7 mouse cellular contexts compared by ENCODE assay signal in the genomic region with DNA sequence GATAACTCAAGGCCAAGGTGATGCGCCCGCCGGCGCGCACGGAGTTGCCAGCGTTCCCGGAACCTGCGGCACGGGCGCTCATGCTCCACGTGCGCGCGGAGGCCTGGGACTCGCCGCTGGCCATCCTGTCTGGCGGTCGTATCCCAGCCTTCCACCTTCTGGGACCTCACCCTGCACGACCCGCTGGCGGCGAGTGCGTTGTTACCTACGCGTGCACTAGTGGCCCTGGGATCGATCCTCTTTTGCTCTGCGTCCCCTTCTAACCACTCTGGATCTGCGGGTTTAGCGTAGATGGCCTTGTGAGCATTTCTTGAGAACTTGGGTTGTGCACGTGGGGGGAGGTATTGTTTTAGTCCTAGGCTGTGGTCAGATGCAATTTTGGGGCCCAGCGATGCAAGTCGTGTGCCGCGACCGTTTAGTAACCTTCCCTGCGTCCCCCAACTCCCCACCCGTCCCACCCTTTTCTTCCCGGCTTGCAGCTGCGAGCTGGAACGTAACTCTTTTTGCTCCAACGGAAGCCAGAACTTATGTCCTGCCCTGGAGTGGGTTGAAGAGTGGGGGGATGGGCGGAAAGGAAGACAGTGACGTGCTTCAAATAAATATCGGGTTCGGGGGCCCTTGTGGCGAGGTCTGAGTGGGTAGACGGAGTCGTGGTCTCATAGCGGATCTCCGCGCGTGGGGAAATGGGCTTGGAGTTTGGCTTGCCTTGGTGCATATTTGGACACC. TPM values are rescaled to one million over a fixed set of nuclear protein-coding genes. Genes with fewer than 3 reads are reported as not detected.
A peak's percentile ranks its signal among the peaks of the same experiment; 100 is the strongest.
DNase-seq lines count a peak whose midpoint lies in the region; ATAC-seq and TF ChIP-seq lines count a peak whose summit lies in the region.

No protein-coding gene starts in this region.

- H3K4me2 ChIP-seq in heart, embryonic 16.5 days (ENCODE audit: low read depth, low read length): peak overlapping the region; percentile 89
- H3K4me2 ChIP-seq in limb, embryonic 13.5 days (replicated peaks): peak overlapping the region; percentile 82
- H3K4me2 ChIP-seq in midbrain, embryonic 16.5 days (ENCODE audit: low read length): peak overlapping the region; percentile 74
- H3K4me2 ChIP-seq in stomach, postnatal 0 days (replicated peaks; ENCODE audit: low read depth): peak overlapping the region; percentile 80

- peak overlapping the region; percentile 89 for H3K9ac ChIP-seq in heart, embryonic 16.5 days (ENCODE audit: low read length)
- peak overlapping the region; percentile 94 for H3K9ac ChIP-seq in limb, embryonic 13.5 days
- H3K9ac ChIP-seq in midbrain, embryonic 16.5 days (ENCODE audit: low read depth, low read length): peak overlapping the region; percentile 64
- peak overlapping the region; percentile 80 for H3K9ac ChIP-seq in stomach, postnatal 0 days (ENCODE audit: low read length)

- H3K4me1 ChIP-seq in heart, embryonic 16.5 days (ENCODE audit: control insufficient read depth, insufficient read depth, low read length): peaks cover 30% of the 10 kb centered on the region
- H3K4me1 ChIP-seq in limb, embryonic 13.5 days: peaks cover 43% of the 10 kb centered on the region
- H3K4me1 ChIP-seq in midbrain, embryonic 16.5 days (ENCODE audit: control insufficient read depth, insufficient read depth, low read length): peaks cover 7% of the 10 kb centered on the region; the same call in 1 of the 2 replicates
- H3K4me1 ChIP-seq in stomach, postnatal 0 days (replicated peaks; ENCODE audit: control insufficient read depth, insufficient read depth): no peaks in the 10 kb centered on the region; the same call in 1 of the 2 replicates

- TF ChIP-seq EP300 in stomach, postnatal 0 days (optimal IDR thresholded peaks at IDR 0.05): no peak

- no peaks in the 10 kb centered on the region for H3K9me3 ChIP-seq in heart, embryonic 16.5 days (replicated peaks; ENCODE audit: control insufficient read depth, low read length)
- H3K9me3 ChIP-seq in limb, embryonic 13.5 days: no peaks in the 10 kb centered on the region
- no peaks in the 10 kb centered on the region for H3K9me3 ChIP-seq in midbrain, embryonic 16.5 days (replicated peaks; ENCODE audit: control insufficient read depth, low read length, poor library complexity, severe bottlenecking)
- H3K9me3 ChIP-seq in stomach, postnatal 0 days (ENCODE audit: control insufficient read depth, low read length): no peaks in the 10 kb centered on the region

- peak; percentile 75 for ATAC-seq in heart, embryonic 16.5 days (replicated peaks; ENCODE audit: extremely low read depth, insufficient read depth, low FRiP score)
- ATAC-seq in limb, embryonic 13.5 days (ENCODE audit: low FRiP score, low read depth): peak; percentile 59
- ATAC-seq in midbrain, embryonic 16.5 days: peak; percentile 71
- peak; percentile 71 for ATAC-seq in stomach, postnatal 0 days (ENCODE audit: low FRiP score, low TSS enrichment)

- WGBS in heart, embryonic 16.5 days: under 1% methylated on average over 53 of the region's 53 CpGs
- WGBS in limb, embryonic 13.5 days: under 1% methylated on average over 53 of the region's 53 CpGs
- under 1% methylated on average over 53 of the region's 53 CpGs for WGBS in midbrain, embryonic 16.5 days
- WGBS in stomach, postnatal 0 days: under 1% methylated on average over 53 of the region's 53 CpGs

- TF ChIP-seq CTCF in stomach, postnatal 0 days (IDR thresholded peaks at IDR 0.05; ENCODE audit: low read depth): no peak

- H3K36me3 ChIP-seq in heart, embryonic 16.5 days (ENCODE audit: control insufficient read depth, insufficient read depth): no peaks in the 10 kb centered on the region
- peaks cover 24% of the 10 kb centered on the region for H3K36me3 ChIP-seq in limb, embryonic 13.5 days
- H3K36me3 ChIP-seq in midbrain, embryonic 16.5 days (ENCODE audit: control insufficient read depth, insufficient read depth, low read length): no peaks in the 10 kb centered on the region
- peaks cover 3% of the 10 kb centered on the region; the same call in 1 of the 2 replicates for H3K36me3 ChIP-seq in stomach, postnatal 0 days (ENCODE audit: control insufficient read depth, insufficient read depth, low read length)

- peak overlapping the region; percentile 95 for H3K27ac ChIP-seq in heart, embryonic 16.5 days (ENCODE audit: low read length)
- H3K27ac ChIP-seq in limb, embryonic 13.5 days: peak overlapping the region; percentile 85
- H3K27ac ChIP-seq in midbrain, embryonic 16.5 days (ENCODE audit: low read length): no peak overlapping the region
- H3K27ac ChIP-seq in stomach, postnatal 0 days (replicated peaks): peak overlapping the region; percentile 90

- no peaks in the 10 kb centered on the region for H3K27me3 ChIP-seq in heart, embryonic 16.5 days (ENCODE audit: control insufficient read depth, insufficient read depth, low read length)
- no peaks in the 10 kb centered on the region for H3K27me3 ChIP-seq in limb, embryonic 13.5 days
- peaks cover 7% of the 10 kb centered on the region for H3K27me3 ChIP-seq in midbrain, embryonic 16.5 days (ENCODE audit: control insufficient read depth, insufficient read depth, low read depth, low read length)
- H3K27me3 ChIP-seq in stomach, postnatal 0 days (ENCODE audit: control insufficient read depth, insufficient read depth, low read length): no peaks in the 10 kb centered on the region

- DNase-seq in CD4-positive, CD25-positive, alpha-beta regulatory T cell, adult 2 months (ENCODE audit: low read depth, low spot score): peak; percentile 57
- peak; percentile 47 for DNase-seq in MEL-GATA-1-ER (ENCODE audit: extremely low read depth, low read depth)
- peak; percentile 75 for DNase-seq in embryo, embryonic 11 days
- DNase-seq in stomach, postnatal 0 days (ENCODE audit: low spot score): peak; percentile 58

- H3K4me3 ChIP-seq in heart, embryonic 16.5 days (ENCODE audit: low read length): peak overlapping the region; percentile 95
- H3K4me3 ChIP-seq in limb, embryonic 13.5 days: peak overlapping the region; percentile 87
- peak overlapping the region; percentile 68 for H3K4me3 ChIP-seq in midbrain, embryonic 16.5 days (ENCODE audit: low read depth, low read length)
- peak overlapping the region; percentile 76 for H3K4me3 ChIP-seq in stomach, postnatal 0 days (ENCODE audit: low read depth, low read length)

RNA-seq across cellular contexts. Expression of gene Cdca7, which starts 0.7 kb away (rescaled TPM):
- polyA plus RNA-seq in heart, embryonic 16.5 days (2015; fragmentation: Nextera tagmentation; extraction: Ambion mirVana): 56.1 and 90.4 TPM in 2 replicates
- polyA plus RNA-seq in limb, embryonic 13.5 days (2015; fragmentation: Nextera tagmentation; extraction: Ambion mirVana): 173 and 178 TPM in 2 replicates
- 14.2 and 21.5 TPM in 2 replicates for polyA plus RNA-seq in midbrain, embryonic 16.5 days (2015; fragmentation: Nextera tagmentation; extraction: Ambion mirVana)
- polyA plus RNA-seq in stomach, postnatal 0 days (2015; fragmentation: Nextera tagmentation; extraction: Ambion mirVana): 40.3 and 42.7 TPM in 2 replicates
